ENCODE assay signal across 29 mouse cellular contexts in genomic region chr3:153926333-153926732, GRCm38 (mm10). TPM values are rescaled to one million over a fixed set of nuclear protein-coding genes. Genes with fewer than 3 reads are reported as not detected.
A peak's percentile ranks its signal among the peaks of the same experiment; 100 is the strongest.
DNase-seq lines count a peak whose midpoint lies in the region; ATAC-seq and TF ChIP-seq lines count a peak whose summit lies in the region.
"Had no signal": no experiment of that assay in that cellular context is flagged by ENCODE, and none has a peak within 500 bp of the region (broad histone marks: within the 10 kb centered on the region; RNA-seq: fewer than 3 reads in every experiment).

No protein-coding gene starts in this region.

- no peaks in the 10 kb centered on the region for H3K36me3 ChIP-seq in testis, adult 2 months (ENCODE audit: control insufficient read depth, insufficient read depth, low read length)
- peaks cover 11% of the 10 kb centered on the region; the same call in 1 of the 2 replicates for H3K36me3 ChIP-seq in forebrain, postnatal 0 days (ENCODE audit: insufficient read depth)
- H3K36me3 ChIP-seq in forebrain, embryonic 14.5 days (ENCODE audit: control insufficient read depth, insufficient read depth, low read length): peaks cover 22% of the 10 kb centered on the region

- TF ChIP-seq POLR2A in testis, adult 2 months (IDR thresholded peaks at IDR 0.05; ENCODE audit: control insufficient read depth, low read depth, low read length): no peak

- H3K27me3 ChIP-seq in testis, adult 2 months (ENCODE audit: control insufficient read depth, insufficient read depth, low read length): no peaks in the 10 kb centered on the region
- no peaks in the 10 kb centered on the region for H3K27me3 ChIP-seq in forebrain, postnatal 0 days (ENCODE audit: insufficient read depth, low read length)
- no peaks in the 10 kb centered on the region for H3K27me3 ChIP-seq in forebrain, embryonic 14.5 days (replicated peaks; ENCODE audit: control insufficient read depth, insufficient read depth, low read length)
- H3K27me3 ChIP-seq: embryonic facial prominence, embryonic 13.5 days; forebrain, embryonic 13.5 days; heart, embryonic 12.5 days; intestine, embryonic 15.5 days; limb, embryonic 15.5 days; lung, embryonic 15.5 days; midbrain, embryonic 12.5 days; neural tube, embryonic 15.5 days had no signal

- 87% methylated on average over 7 of the region's 7 CpGs for WGBS in forebrain, postnatal 0 days
- WGBS in forebrain, embryonic 14.5 days: 93% methylated on average over 7 of the region's 7 CpGs

- H3K9ac ChIP-seq in forebrain, postnatal 0 days: no peak overlapping the region
- H3K9ac ChIP-seq in forebrain, embryonic 14.5 days (ENCODE audit: low read length): no peak overlapping the region
- H3K9ac ChIP-seq: embryonic facial prominence, embryonic 13.5 days; forebrain, embryonic 13.5 days; heart, embryonic 12.5 days; intestine, embryonic 15.5 days; limb, embryonic 15.5 days; lung, embryonic 15.5 days; midbrain, embryonic 12.5 days; neural tube, embryonic 15.5 days had no signal

- DNase-seq in layer of hippocampus, adult 2 months (ENCODE audit: low spot score in 2 of 2): no peak
- DNase-seq in layer of hippocampus, adult 11-12 months (ENCODE audit: low spot score): no peak
- DNase-seq in testis, postnatal 14 days (ENCODE audit: low spot score): no peak
- DNase-seq in ES-CJ7 (ENCODE audit: low read depth, low spot score): peak; percentile 62
- no peak for DNase-seq in forebrain, postnatal 0 days
- no peak for DNase-seq in forebrain, embryonic 14.5 days (ENCODE audit: low spot score)
- DNase-seq: adrenal gland, postnatal 36 days; cerebellum, adult 18-20 months; cerebellum, postnatal 36 days; embryo, embryonic 11 days; heart, postnatal 10 days; left cerebral cortex, postnatal 4 days; right cerebral cortex, adult 18-20 months; thymus, postnatal 14 days had no signal

- peak; percentile 18; the same call in 1 of the 2 replicates for TF ChIP-seq CTCF in layer of hippocampus, adult 2 months (conservative IDR thresholded peaks at IDR 0.05)
- TF ChIP-seq CTCF in testis, adult 2 months (IDR thresholded peaks at IDR 0.05; ENCODE audit: control insufficient read depth, insufficient read depth, insufficient replicate concordance, low read depth, low read length): peak; percentile 20; the same call in 1 of the 2 replicates
- no peak for TF ChIP-seq CTCF in forebrain, postnatal 0 days (IDR thresholded peaks at IDR 0.05; ENCODE audit: low read depth)

- H3K4me2 ChIP-seq in forebrain, postnatal 0 days (ENCODE audit: low read depth): no peak overlapping the region
- H3K4me2 ChIP-seq in forebrain, embryonic 14.5 days (ENCODE audit: low read length): no peak overlapping the region
- H3K4me2 ChIP-seq: embryonic facial prominence, embryonic 13.5 days; forebrain, embryonic 13.5 days; heart, embryonic 12.5 days; intestine, embryonic 15.5 days; limb, embryonic 15.5 days; lung, embryonic 15.5 days; midbrain, embryonic 12.5 days; neural tube, embryonic 15.5 days had no signal

- no peak overlapping the region for H3K27ac ChIP-seq in layer of hippocampus, adult 2 months
- no peak overlapping the region for H3K27ac ChIP-seq in testis, adult 2 months (ENCODE audit: control insufficient read depth, insufficient read depth, low read depth, low read length)
- H3K27ac ChIP-seq in forebrain, postnatal 0 days (ENCODE audit: low read depth, low read length): no peak overlapping the region
- H3K27ac ChIP-seq in forebrain, embryonic 14.5 days (ENCODE audit: low read depth, low read length): no peak overlapping the region
- H3K27ac ChIP-seq: embryonic facial prominence, embryonic 13.5 days; forebrain, embryonic 13.5 days; hindbrain, embryonic 10.5 days; intestine, embryonic 15.5 days; kidney, postnatal 0 days; limb, embryonic 15.5 days; lung, embryonic 15.5 days; midbrain, embryonic 12.5 days; neural tube, embryonic 15.5 days had no signal

- no peaks in the 10 kb centered on the region for H3K4me1 ChIP-seq in testis, adult 2 months (ENCODE audit: control insufficient read depth, insufficient read depth, low read length)
- H3K4me1 ChIP-seq in forebrain, postnatal 0 days (ENCODE audit: insufficient read depth): no peaks in the 10 kb centered on the region
- no peaks in the 10 kb centered on the region for H3K4me1 ChIP-seq in forebrain, embryonic 14.5 days (ENCODE audit: control insufficient read depth, insufficient read depth, low read length)
- H3K4me1 ChIP-seq: embryonic facial prominence, embryonic 13.5 days; forebrain, embryonic 13.5 days; heart, embryonic 12.5 days; hindbrain, embryonic 10.5 days; intestine, embryonic 15.5 days; limb, embryonic 15.5 days; lung, embryonic 15.5 days; midbrain, embryonic 12.5 days; neural tube, embryonic 15.5 days had no signal

- no peak overlapping the region for H3K4me3 ChIP-seq in layer of hippocampus, adult 2 months
- no peak overlapping the region for H3K4me3 ChIP-seq in testis, adult 2 months (ENCODE audit: control insufficient read depth, low read depth, low read length)
- no peak overlapping the region for H3K4me3 ChIP-seq in forebrain, postnatal 0 days (ENCODE audit: low read depth, low read length)
- no peak overlapping the region for H3K4me3 ChIP-seq in forebrain, embryonic 14.5 days (ENCODE audit: low read depth, low read length)
- H3K4me3 ChIP-seq: embryonic facial prominence, embryonic 13.5 days; erythroblast, embryonic 14.5 days; forebrain, embryonic 13.5 days; heart, embryonic 12.5 days; hindbrain, embryonic 10.5 days; intestine, embryonic 15.5 days; limb, embryonic 15.5 days; lung, embryonic 15.5 days; midbrain, embryonic 12.5 days; neural tube, embryonic 15.5 days had no signal

- H3K9me3 ChIP-seq in forebrain, postnatal 0 days (ENCODE audit: low read length): no peaks in the 10 kb centered on the region
- H3K9me3 ChIP-seq in forebrain, embryonic 14.5 days (replicated peaks; ENCODE audit: control insufficient read depth, low read length): no peaks in the 10 kb centered on the region
- H3K9me3 ChIP-seq: embryonic facial prominence, embryonic 13.5 days; forebrain, embryonic 13.5 days; heart, embryonic 12.5 days; hindbrain, embryonic 10.5 days; intestine, embryonic 15.5 days; limb, embryonic 15.5 days; lung, embryonic 15.5 days; midbrain, embryonic 12.5 days; neural tube, embryonic 15.5 days had no signal

- ATAC-seq in megakaryocyte progenitor cell, adult 5-6 weeks (replicated peaks; ENCODE audit: poor library complexity): peak; percentile 51
- ATAC-seq in forebrain, postnatal 0 days: no peak
- ATAC-seq in forebrain, embryonic 14.5 days: no peak
- ATAC-seq: forebrain, embryonic 13.5 days; hindbrain, embryonic 16.5 days; intestine, embryonic 15.5 days had no signal

RNA-seq across cellular contexts. Expression of gene Rabggtb, which starts 13.5 kb away (rescaled TPM):
- total RNA-seq in layer of hippocampus, adult 2 months (2021): 10 to 100 TPM; 68.7 to 72.6 TPM
- polyA plus RNA-seq in testis, adult 2 months (2012; rRNA removed): 9.8 and 11.6 TPM in 2 replicates
- total RNA-seq in megakaryocyte progenitor cell, adult 5-6 weeks (2015): 121 and 132 TPM in 2 replicates
- 129 and 171 TPM in 2 replicates for total RNA-seq in megakaryocyte progenitor cell, adult 5-6 weeks (2017)
- total RNA-seq in forebrain, postnatal 0 days (2014; rRNA removed): 69.9 and 71.2 TPM in 2 replicates
- polyA plus RNA-seq in forebrain, postnatal 0 days (2015; fragmentation: Nextera tagmentation; extraction: Ambion mirVana): 56.9 and 58.3 TPM in 2 replicates
- polyA plus RNA-seq in forebrain, embryonic 14.5 days (2014; fragmentation: Nextera tagmentation; extraction: Ambion mirVana): 49.1 and 55.4 TPM in 2 replicates

RNA-seq across cellular contexts. Expression of gene Acadm, which starts 18.1 kb away (rescaled TPM):
- 10 to 100 TPM; 41.5 to 53.9 TPM for total RNA-seq in layer of hippocampus, adult 2 months (2021)
- 13.3 and 13.7 TPM in 2 replicates for polyA plus RNA-seq in testis, adult 2 months (2012; rRNA removed)
- 65.5 and 70.0 TPM in 2 replicates for total RNA-seq in megakaryocyte progenitor cell, adult 5-6 weeks (2015)
- 216 TPM in 2 replicates for total RNA-seq in megakaryocyte progenitor cell, adult 5-6 weeks (2017)
- 31.5 and 32.4 TPM in 2 replicates for total RNA-seq in forebrain, postnatal 0 days (2014; rRNA removed)
- 39.7 and 40.1 TPM in 2 replicates for polyA plus RNA-seq in forebrain, postnatal 0 days (2015; fragmentation: Nextera tagmentation; extraction: Ambion mirVana)
- 42.1 and 47.5 TPM in 2 replicates for polyA plus RNA-seq in forebrain, embryonic 14.5 days (2014; fragmentation: Nextera tagmentation; extraction: Ambion mirVana)

RNA-seq across cellular contexts. Expression of gene Msh4, which starts 20.4 kb away (rescaled TPM):
- under 1 TPM; 0.49 to 0.51 TPM for total RNA-seq in layer of hippocampus, adult 2 months (2021)
- 11.8 and 14.6 TPM in 2 replicates for polyA plus RNA-seq in testis, adult 2 months (2012; rRNA removed)
- total RNA-seq in megakaryocyte progenitor cell, adult 5-6 weeks (2015): not detected in 2 replicates
- total RNA-seq in megakaryocyte progenitor cell, adult 5-6 weeks (2017): 0.25 TPM in 1 of 2 replicates, not detected in the other
- total RNA-seq in forebrain, postnatal 0 days (2014; rRNA removed): 0.31 and 0.95 TPM in 2 replicates
- 0.05 and 0.13 TPM in 2 replicates for polyA plus RNA-seq in forebrain, postnatal 0 days (2015; fragmentation: Nextera tagmentation; extraction: Ambion mirVana)
- 0.06 TPM in 1 of 2 replicates, not detected in the other for polyA plus RNA-seq in forebrain, embryonic 14.5 days (2014; fragmentation: Nextera tagmentation; extraction: Ambion mirVana)
- polyA plus RNA-seq: erythroblast, embryonic 14.5 days; stomach, embryonic 16.5 days had no signal

RNA-seq across cellular contexts. Expression of gene Slc44a5, which starts 46.9 kb away (rescaled TPM):
- 10 to 100 TPM; 52.6 to 57.5 TPM for total RNA-seq in layer of hippocampus, adult 2 months (2021)
- 3.0 and 3.7 TPM in 2 replicates for polyA plus RNA-seq in testis, adult 2 months (2012; rRNA removed)
- total RNA-seq in megakaryocyte progenitor cell, adult 5-6 weeks (2015): not detected in 2 replicates
- not detected in 2 replicates for total RNA-seq in megakaryocyte progenitor cell, adult 5-6 weeks (2017)
- 29.1 and 39.5 TPM in 2 replicates for total RNA-seq in forebrain, postnatal 0 days (2014; rRNA removed)
- polyA plus RNA-seq in forebrain, postnatal 0 days (2015; fragmentation: Nextera tagmentation; extraction: Ambion mirVana): 5.7 and 8.4 TPM in 2 replicates
- 10.5 and 11.2 TPM in 2 replicates for polyA plus RNA-seq in forebrain, embryonic 14.5 days (2014; fragmentation: Nextera tagmentation; extraction: Ambion mirVana)
- polyA plus RNA-seq: erythroblast, embryonic 14.5 days had no signal
